Mouse (Mus musculus): ENCODE results near the gene Adgrd1.

GRCm38 (mm10) chr5:129225810-129226450 is 129.4 kb downstream of the Adgrd1 start:
- TF ChIP-seq CTCF (IDR thresholded peaks at IDR 0.05) (no peak), EP300 (IDR thresholded peaks at IDR 0.05) (no peak)

All from lung, postnatal 0 days (tissue).